Mouse (Mus musculus): ENCODE data around the gene Rasd2.

Gene Rasd2

DNA sequence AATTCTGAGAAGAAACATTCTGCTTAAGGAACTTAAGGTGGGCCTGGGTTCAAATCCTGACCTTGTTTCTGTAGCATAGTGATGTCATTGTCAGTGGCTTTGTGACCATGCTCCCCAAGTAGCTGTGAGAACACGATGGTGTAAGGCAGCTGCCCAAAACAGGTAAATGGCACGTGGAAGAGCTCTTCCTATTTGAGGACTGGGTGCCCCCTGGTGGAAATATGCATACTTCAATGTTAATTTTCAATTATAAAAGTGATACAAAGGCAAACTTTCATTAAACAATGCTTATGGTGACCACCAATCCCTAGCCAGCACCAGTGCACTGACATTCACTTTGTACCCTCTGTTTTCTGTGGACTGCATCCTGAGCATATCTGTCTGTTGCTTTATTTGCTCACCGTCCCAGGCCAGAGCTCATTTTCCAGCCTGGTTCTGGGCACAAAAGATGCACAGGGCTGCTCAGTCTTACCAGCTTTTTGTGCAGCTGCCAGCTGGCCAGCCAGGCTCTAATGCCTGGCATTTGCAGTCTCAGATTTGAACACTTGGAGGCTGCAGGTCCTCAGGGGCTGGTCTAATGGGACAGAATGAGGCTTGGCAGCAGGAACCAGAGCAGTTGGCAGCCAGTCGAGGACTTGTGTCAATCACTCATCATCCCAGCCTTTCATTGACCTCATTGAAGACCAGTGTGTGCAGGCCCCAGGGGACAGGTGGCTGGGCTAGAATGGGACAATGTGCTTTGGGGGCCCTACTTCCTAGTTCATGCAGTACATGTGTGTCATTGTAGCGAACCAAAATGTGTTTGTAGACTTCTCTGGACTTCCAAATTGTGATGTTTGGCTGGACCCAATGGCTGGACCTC, 6.4 kb downstream of the Rasd2 start:
- no peak for DNase-seq (ENCODE audit: low read depth, low spot score)

DNA sequence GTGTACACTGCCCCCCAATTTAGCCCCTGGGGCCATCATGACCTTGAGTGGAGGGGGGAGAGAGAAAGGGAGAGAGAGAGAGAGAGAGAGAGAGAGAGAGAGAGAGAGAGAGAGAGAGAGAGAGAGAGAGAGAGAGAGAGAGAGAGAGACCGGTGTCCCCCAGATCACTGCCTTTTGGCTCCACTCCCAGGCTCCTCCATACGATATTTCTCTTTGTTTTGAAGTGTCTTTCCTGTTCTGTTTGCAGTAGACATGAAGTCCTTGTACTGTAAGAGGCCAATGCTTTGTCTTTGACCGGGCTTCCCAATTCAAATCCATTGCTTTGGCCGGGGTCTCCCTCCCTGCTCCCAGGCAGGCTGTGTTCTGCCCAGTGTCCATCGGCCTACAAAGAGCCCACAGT, 8.9 kb downstream of the Rasd2 start:
- no peak for DNase-seq (ENCODE audit: low read depth, low spot score)

DNA sequence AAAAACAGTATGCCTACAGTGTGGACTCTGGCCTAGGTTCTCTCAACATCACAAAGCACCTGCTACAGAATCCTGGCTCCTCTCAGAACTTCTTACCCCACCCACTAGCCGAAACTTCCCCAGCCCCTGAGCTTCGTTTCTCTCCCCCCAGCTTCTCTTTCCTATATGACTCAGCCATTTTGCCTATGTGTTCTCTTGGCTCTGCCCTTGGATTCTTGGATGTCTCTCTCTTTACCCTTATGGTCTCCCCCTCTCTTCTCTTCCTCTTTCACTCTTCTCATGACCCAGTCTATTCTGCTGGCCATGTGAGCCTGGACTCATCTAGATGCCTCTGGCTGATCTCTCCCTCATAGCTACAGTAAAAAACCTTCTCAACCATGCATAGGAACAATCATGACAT, 13.0 kb downstream of the Rasd2 start:
- no peak for DNase-seq (ENCODE audit: low read depth, low spot score)

DNA sequence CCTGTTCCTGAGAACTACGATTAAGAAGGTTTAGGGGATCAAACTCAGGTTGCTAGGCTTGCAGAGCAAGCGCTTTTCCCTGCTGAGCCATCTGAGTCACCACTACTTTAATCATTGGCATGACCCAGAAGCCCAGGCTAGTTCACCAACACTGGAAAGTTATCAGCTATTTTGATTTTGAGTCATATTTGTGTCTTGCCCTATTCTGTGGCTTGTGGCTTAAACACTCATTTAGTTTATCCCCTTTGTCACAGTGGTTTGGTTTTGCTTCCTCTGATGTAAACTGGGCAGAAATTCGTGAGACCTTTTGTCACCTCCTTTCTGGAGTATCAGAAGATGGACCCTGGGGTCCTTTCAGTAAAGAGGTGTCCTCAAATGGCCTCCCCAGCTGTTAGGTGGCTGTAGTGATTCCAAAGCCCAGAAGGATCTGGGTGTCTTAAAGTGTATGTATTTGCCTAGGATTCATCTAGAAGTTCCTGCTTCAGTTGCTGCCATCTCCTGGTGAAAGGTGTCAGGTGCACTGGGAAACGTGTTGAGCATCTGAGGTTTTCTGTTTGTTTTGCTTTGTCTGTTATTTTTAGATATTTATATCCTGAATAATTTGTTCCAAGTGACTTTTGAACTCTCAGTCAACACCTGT, 20.3 kb downstream of the Rasd2 start:
- DNase-seq (ENCODE audit: low read depth, low spot score), result no peak

DNA sequence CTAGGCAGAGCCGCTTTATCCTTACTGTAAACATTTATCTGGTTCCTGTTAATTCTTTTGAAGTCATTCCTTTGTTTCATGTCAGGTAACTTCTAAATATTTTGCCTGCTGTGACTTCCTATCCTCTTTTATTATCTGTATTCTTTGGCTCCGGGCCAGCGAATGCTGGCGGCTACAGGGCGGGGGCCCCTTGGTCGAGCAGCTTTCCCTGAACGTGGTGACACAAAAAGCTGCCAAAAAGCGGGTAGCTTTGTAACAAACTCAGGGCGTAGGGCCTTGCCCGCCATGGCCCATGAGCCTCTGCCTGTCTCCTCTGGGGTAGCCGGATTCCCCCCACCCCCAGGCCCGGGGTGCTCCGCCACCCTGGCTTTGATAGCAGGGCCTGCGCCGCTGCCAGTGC, 33.6 kb downstream of the Rasd2 start:
- DNase-seq (ENCODE audit: low read depth, low spot score), result no peak

DNA sequence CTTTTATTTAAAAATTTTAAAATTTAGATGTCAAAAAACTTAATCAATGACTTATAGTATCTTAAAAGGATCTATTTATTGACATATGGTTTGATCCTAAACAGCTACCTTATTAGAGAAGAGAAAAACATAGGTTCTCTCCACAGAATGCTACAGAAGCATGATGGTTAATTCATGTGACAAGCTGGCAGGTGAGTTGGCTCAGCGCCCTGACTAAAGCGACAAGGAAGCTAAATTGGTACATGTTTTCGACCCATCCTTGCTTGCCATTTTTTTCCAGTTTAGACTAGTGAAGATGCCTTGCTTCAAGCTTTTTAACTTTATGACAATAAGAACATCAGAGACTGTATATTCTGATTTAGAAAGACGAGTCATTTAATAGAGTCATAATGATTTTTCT, 35.4 kb downstream of the Rasd2 start:
- no peak for DNase-seq (ENCODE audit: low read depth, low spot score)

DNA sequence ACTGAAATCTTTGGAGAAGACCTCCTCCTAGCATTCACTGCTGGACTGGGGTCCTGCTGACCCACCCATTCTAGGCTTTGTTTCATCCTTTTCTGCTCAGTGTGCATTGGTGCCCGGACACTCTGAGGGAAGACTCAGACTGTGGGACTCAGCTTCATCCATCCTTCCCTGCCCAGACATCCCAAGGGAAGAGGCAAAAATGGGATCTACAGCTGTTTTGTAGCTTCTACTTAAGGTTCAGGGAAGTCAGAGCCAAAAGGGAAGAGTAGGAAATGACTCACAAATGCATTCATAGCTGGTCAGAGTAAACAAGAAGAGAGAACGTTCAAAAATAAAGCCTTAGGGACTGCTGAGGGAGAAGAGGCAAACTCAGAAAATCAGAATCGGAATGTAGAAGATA, 40.3 kb downstream of the Rasd2 start:
- DNase-seq (ENCODE audit: low read depth, low spot score), result no peak

DNA sequence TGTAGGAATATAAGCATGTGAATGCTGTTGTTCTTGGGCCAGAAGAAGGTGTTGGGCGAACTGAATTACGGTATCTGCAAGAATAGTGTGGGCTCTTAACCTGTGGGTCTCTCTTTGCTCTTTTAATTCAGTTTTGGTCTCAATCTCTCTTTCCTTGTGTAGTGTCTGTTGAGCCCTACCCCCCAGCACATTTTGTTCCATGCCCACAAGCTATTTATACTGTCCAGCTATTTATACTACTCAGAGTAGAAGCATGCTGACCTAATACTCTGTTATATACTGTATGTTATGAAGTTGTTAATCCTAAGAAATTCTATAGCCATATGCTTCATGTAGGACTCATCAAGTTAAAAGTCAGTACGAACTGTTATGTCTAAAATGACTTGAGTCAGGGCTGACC, 41.9 kb downstream of the Rasd2 start:
- no peak for DNase-seq (ENCODE audit: low read depth, low spot score)

DNA sequence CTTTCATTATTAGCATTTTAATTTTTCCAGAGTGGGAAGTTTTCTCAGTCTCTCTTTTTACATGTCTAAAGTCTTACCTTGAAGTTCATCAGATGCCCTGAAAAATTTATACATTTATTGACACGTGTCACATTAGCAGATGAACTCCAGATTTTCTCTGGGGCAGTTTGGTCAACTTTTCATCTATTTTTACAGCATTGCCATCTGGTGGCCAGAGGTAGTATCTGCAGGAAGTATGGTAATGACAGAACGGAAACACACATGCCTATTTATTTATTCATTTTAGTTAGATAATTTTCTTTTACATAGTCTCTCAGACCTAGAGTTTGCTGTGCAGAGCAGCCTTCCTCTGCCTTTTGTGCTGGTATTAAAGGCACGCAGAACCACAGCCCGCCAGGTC, 58.4 kb downstream of the Rasd2 start:
- DNase-seq (ENCODE audit: low read depth, low spot score), result no peak

Measured in telencephalon, adult 2 months (tissue).